Mouse (Mus musculus) midbrain, embryonic 12.5 days (tissue): ENCODE measurements around the gene Etnk1. TPM values are rescaled to one million over a fixed set of nuclear protein-coding genes. Genes with fewer than 3 reads are reported as not detected.

Source experiments
- ATAC-seq: fragments of 200-750 bp; cut with Nextera tagmentation; 2 replicates; pipeline ENCODE4 v1.8.0; 2017; ENCODE audit warnings: low read depth, moderate TSS enrichment, moderate library complexity; ENCODE audit not compliant: low FRiP score
- H3K27ac ChIP-seq: fragments of 300-500 bp; sonication (generic); replicated peaks from 2 replicates; pipeline ENCODE4 v1.5.1; 2016; ENCODE audit warnings: mild to moderate bottlenecking
- H3K27me3 ChIP-seq: fragments of 300-500 bp; sonication (generic); 2 replicates; pipeline ENCODE4 v1.6.1; 2016; ENCODE audit warnings: mild to moderate bottlenecking
- H3K36me3 ChIP-seq: fragments of 300-500 bp; sonication (generic); 2 replicates; pipeline ENCODE4 v1.6.1; 2016
- H3K4me1 ChIP-seq: fragments of 300-500 bp; sonication (generic); 2 replicates; pipeline ENCODE4 v1.6.1; 2016
- H3K4me2 ChIP-seq: fragments of 300-500 bp; sonication (generic); replicated peaks from 2 replicates; pipeline ENCODE4 v1.6.1; 2016; ENCODE audit warnings: mild to moderate bottlenecking, moderate library complexity
- H3K4me3 ChIP-seq: fragments of 300-500 bp; sonication (generic); 2 replicates; pipeline ENCODE4 v1.5.1; 2016; ENCODE audit warnings: mild to moderate bottlenecking
- H3K9ac ChIP-seq: fragments of 300-500 bp; sonication (generic); replicated peaks from 2 replicates; pipeline ENCODE4 v1.6.1; 2016; ENCODE audit warnings: mild to moderate bottlenecking, moderate library complexity
- H3K9me3 ChIP-seq: fragments of 300-500 bp; sonication (generic); 2 replicates; pipeline ENCODE4 v1.6.1; 2016; ENCODE audit warnings: mild to moderate bottlenecking
- WGBS: fragments of 180-500 bp; shearing (Covaris S2); methylation state at CpG from one replicate; pipeline ENCODE4 v1.1.7; 2016; 5-methylcytosine and 5-hydroxymethylcytosine counted together
- polyA plus RNA-seq: library from polyadenylated mRNA; unstranded; fragments of >200 nt; fragmentation: Nextera tagmentation; extraction: Ambion mirVana; gene quantifications from 2 replicates; pipeline ENCODE4 v1.2.1, GENCODE M21; 2016

Etnk1 gene
- polyA plus RNA-seq = 37.9 and 43.0 TPM in 2 replicates

DNA sequence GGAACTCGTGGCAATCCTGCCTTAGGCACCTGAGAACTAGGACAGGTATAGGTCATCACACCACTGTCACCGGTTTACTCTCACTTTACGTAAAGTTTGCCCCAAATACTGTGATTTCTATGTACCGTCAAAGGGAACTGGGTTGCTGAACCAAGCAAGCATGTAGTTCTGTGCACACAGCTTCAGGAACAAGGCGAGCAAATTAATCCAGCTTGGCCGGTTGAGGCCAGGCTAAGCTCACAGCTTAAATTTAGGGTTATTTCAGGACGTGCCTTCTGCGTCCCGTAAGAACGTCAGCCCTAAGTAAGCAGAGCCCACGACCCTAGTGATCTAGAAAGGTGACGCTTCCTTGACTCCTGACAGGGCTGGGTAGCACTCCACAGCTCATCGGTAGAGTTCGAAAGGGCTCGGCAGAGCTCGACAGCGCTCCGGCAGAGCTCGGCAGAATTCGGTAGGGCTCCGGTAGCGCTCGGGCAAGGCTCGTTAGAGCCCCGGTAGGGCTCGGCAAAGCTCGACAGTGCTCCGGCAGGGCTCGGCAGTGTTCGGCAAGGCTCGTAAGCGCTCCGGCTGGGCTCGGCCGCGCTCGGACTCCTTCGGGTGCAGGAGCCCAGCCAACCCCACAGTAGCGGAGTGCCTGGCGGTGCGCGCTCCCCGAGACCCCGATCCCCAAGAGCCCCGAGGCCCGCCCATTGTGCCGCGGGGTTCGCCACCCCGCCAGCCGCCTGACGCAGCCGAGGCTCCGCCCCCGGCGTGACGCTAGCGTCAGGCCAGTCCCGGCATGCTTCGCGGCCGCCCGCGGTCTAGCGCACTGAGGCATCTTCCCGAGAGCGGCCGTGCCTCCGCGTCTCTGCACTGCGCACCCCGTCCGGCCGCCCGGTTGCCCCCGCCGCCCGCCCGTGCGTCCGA, at the start of gene Etnk1:
Gene Etnk1 (plus strand): TSS at position 770 of the 906 bp plus-strand sequence.
- Histone ChIP-seq H3K27me3 (peaks cover 10% of the 10 kb centered on the region), H3K4me2 (peak within 1 kb of the TSS; percentile 77), H3K9ac (peak within 1 kb of the TSS; percentile 85), H3K4me1 (peaks cover 32% of the 10 kb centered on the region), H3K9me3 (no peaks in the 10 kb centered on the region), H3K4me3 (peak within 1 kb of the TSS; percentile 86), H3K27ac (peak within 1 kb of the TSS; percentile 92), H3K36me3 (no peaks in the 10 kb centered on the region)
- ATAC-seq = peak; percentile 97
- WGBS = 1% methylated on average over 81 of the region's 81 CpGs

DNA sequence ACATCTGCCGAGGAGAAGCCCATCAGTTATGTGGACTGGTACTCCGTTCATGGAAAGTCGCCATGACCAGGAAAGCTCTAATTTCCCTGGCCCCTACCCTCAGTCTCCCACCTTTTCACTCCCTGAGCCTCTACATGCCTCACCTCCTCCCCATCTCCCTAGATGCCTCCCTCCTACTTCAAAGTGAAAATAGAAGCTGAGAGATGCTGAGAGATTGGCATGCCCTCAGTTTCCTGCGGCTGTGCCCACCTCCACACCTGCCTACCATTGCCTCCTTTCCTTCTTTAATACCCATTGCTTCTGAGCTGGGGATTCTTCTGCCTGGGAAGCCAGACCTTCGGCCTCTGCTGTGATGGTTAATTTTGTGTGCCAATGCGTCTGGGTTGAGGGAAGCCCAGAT, 47.7 kb upstream of the Etnk1 start:
- Histone ChIP-seq H3K9ac (no peak overlapping the region), H3K36me3 (no peaks in the 10 kb centered on the region), H3K9me3 (no peaks in the 10 kb centered on the region), H3K4me2 (no peak overlapping the region), H3K27me3 (no peaks in the 10 kb centered on the region), H3K4me1 (no peaks in the 10 kb centered on the region), H3K4me3 (no peak overlapping the region), H3K27ac (no peak overlapping the region)
- WGBS = 90% methylated on average over 6 of the region's 6 CpGs
- ATAC-seq = no peak

DNA sequence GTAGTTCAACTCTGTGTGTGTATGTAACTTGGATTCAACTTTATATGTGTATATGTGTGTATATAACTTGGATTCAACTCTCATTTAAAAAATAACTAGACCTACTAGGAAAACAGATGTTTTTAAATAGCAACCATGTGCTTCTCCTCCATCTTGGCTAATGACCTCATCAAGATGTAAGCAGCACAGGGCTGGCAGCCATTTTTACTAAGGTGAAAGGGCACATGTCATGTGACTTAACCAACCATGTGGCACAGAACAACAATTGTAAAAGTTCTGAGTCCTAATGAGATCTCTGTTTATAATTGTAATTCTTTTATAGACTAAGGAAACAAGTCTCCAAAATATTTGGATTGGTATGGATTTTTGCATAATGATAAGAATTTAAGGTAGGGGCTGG, 41.3 kb upstream of the Etnk1 start:
- no peak overlapping the region for H3K27ac ChIP-seq
- H3K9me3 ChIP-seq = peaks cover 2% of the 10 kb centered on the region; the same call in 1 of the 2 replicates
- H3K4me3 ChIP-seq = no peak overlapping the region
- H3K9ac ChIP-seq = no peak overlapping the region
- no peak for ATAC-seq
- H3K36me3 ChIP-seq = no peaks in the 10 kb centered on the region
- H3K4me1 ChIP-seq = no peaks in the 10 kb centered on the region
- H3K27me3 ChIP-seq = no peaks in the 10 kb centered on the region
- no peak overlapping the region for H3K4me2 ChIP-seq

DNA sequence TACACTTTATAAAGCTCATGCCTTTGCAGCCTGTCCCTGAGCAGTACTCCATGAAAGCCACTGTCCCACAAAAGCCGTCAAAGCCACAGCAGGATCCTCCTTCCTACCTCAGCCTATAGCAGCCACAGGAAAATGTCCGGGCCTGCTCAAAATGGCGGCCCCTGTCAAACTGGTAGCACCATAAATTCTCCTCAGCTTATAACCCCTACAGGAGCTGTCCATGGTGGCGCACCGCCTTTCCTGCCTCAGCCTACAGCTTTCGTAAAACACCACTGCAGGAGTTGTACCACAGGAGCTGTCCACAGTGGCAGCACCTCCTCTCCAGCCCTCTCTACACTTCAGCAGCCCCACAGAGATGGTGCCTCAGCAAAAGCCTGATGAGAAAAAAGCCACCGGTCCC, 37.6 kb upstream of the Etnk1 start:
- no peaks in the 10 kb centered on the region for H3K4me1 ChIP-seq
- H3K9me3 ChIP-seq = peaks cover 5% of the 10 kb centered on the region; the same call in 1 of the 2 replicates
- H3K27me3 ChIP-seq = no peaks in the 10 kb centered on the region
- ATAC-seq = no peak
- H3K4me2 ChIP-seq = no peak overlapping the region
- H3K4me3 ChIP-seq = no peak overlapping the region
- WGBS = 90% methylated on average over 7 of the region's 7 CpGs
- no peaks in the 10 kb centered on the region for H3K36me3 ChIP-seq
- no peak overlapping the region for H3K9ac ChIP-seq
- no peak overlapping the region for H3K27ac ChIP-seq

DNA sequence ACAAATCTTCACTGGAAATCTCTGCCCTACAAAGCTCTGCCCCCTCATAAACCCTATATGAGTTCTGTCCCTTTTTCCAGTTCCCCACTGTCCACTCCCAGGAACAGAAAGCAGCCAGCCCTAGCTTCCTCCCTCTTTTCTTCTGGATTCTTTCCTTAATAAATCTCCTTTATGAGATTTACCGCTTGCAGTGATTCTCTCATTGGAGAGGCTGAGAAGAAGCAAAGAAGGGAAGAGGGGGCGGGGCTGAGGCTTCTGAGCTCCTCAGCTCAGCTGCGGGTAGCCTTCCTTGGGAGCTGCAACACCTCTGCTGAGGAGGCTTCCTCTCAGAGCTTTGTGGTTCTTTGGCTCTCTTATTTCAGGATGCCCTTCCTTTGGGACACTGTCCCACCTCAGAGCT, 37.1 kb upstream of the Etnk1 start:
- peaks cover 5% of the 10 kb centered on the region; the same call in 1 of the 2 replicates for H3K9me3 ChIP-seq
- H3K4me2 ChIP-seq = no peak overlapping the region
- H3K4me1 ChIP-seq = no peaks in the 10 kb centered on the region
- H3K27ac ChIP-seq = no peak overlapping the region
- no peaks in the 10 kb centered on the region for H3K36me3 ChIP-seq
- H3K9ac ChIP-seq = no peak overlapping the region
- 82% methylated on average over 3 of the region's 3 CpGs for WGBS
- ATAC-seq = no peak
- no peak overlapping the region for H3K4me3 ChIP-seq
- no peaks in the 10 kb centered on the region for H3K27me3 ChIP-seq

DNA sequence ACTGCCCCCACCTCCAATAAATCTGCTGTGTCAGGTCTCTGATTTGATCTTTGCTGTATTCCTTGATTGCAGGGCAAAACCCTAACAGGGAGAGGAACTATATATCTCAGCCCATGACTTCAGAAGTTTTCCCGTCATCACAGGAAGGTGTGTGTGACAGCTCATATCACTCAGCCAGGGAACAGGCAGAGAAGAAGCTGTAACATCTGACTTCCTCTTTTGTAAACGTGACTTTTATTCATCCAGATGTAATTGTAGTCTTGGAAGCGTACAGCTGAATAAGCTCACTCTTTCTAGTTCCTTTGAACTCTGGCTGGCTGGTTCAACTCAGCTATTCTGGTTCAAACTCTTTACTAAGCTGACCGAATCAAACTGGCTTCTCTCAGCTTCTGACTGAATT, 36.6 kb upstream of the Etnk1 start:
- no peaks in the 10 kb centered on the region for H3K4me1 ChIP-seq
- ATAC-seq = no peak
- no peak overlapping the region for H3K27ac ChIP-seq
- H3K9me3 ChIP-seq = peaks cover 5% of the 10 kb centered on the region; the same call in 1 of the 2 replicates
- H3K9ac ChIP-seq = no peak overlapping the region
- H3K27me3 ChIP-seq = no peaks in the 10 kb centered on the region
- no peaks in the 10 kb centered on the region for H3K36me3 ChIP-seq
- 83% methylated on average over 4 of the region's 4 CpGs for whole genome bisulfite sequencing
- no peak overlapping the region for H3K4me3 ChIP-seq
- H3K4me2 ChIP-seq = no peak overlapping the region

DNA sequence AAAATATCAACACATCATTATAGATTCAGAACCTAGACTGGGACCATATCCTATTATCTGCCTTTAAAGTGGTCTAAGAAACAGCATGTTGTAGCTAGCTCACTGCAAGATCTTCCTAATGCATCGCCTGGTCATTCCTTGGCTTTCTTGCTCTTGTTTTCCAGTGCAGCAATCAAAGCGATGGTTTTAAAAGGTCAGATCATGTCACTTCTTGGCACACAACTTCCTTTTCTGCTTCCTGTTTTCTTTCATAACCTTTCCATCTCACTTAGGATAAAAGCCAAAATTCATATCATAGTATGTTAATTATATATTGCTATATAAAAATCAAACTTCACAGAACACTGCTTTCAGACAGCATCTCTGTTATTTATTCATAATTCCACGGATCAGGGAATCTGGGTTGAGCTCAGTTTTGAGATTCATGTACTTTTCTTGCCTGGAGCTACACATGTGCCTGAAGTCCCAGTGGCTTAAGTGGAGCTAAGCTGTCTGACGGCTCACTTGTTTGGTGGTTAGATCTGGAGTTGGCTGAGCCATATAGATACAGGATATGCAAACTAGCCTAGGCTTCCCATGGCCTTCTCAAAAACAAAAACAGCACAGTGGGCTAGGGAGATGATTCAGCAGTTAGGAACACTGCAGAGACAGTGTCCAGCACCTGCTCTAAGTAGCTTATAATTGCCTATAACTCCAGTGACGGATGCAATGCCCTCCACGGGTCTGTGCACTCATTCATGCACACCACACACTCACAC, 34.9 kb upstream of the Etnk1 start:
- WGBS = 80% methylated on average over 6 of the region's 6 CpGs
- H3K4me3 ChIP-seq = no peak overlapping the region
- no peak overlapping the region for H3K4me2 ChIP-seq
- H3K4me1 ChIP-seq = no peaks in the 10 kb centered on the region
- no peak for ATAC-seq
- H3K9ac ChIP-seq = no peak overlapping the region
- H3K9me3 ChIP-seq = peaks cover 5% of the 10 kb centered on the region; the same call in 1 of the 2 replicates
- no peaks in the 10 kb centered on the region for H3K36me3 ChIP-seq
- no peak overlapping the region for H3K27ac ChIP-seq
- H3K27me3 ChIP-seq = no peaks in the 10 kb centered on the region

DNA sequence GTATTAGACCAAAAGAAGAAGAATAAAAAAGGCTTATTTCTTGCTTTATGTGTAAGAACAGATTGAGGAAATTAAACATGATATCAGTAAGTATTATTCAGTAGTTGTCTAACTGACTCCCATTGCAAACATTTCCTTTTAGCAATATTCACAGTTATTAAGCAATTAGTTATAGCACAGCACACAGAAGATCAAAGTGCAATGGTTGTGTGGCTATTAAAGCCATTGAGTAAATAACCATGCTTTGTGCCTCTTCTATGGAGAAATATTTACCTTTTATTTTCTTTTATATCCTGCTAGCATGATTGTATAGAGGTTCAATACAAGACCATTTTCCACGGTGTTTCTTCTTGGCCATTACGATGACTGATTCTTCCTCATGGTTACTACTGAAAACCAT, 33.9 kb upstream of the Etnk1 start:
- no peaks in the 10 kb centered on the region for H3K36me3 ChIP-seq
- 86% methylated on average over 2 of the region's 2 CpGs for WGBS

DNA sequence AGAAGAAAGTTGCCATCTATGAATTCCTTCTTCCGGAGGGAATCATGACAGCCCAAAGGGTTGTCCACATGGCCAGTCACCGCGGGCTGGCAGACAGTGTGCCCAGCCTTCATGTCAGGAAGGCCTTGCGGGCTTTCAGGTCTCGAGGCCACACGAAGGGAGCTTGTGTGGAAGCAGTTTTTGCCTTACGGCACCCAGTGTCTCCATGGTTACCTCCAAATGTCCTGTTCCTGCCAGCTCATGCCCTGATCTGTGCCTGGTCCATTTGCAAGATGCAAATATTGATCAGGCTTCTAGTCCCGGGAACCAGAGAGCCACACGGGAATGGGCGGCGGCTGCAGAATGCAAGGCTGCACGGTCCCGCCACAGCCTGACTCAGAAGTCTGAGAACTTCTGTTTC, 31.9 kb upstream of the Etnk1 start:
- no peak overlapping the region for H3K27ac ChIP-seq
- no peak overlapping the region for H3K9ac ChIP-seq
- no peak for ATAC-seq
- no peak overlapping the region for H3K4me2 ChIP-seq
- no peaks in the 10 kb centered on the region for H3K4me1 ChIP-seq
- H3K27me3 ChIP-seq = no peaks in the 10 kb centered on the region; the same call in 1 of the 2 replicates
- no peak overlapping the region for H3K4me3 ChIP-seq
- H3K36me3 ChIP-seq = no peaks in the 10 kb centered on the region
- peaks cover 5% of the 10 kb centered on the region; the same call in 1 of the 2 replicates for H3K9me3 ChIP-seq
- 88% methylated on average over 13 of the region's 13 CpGs for WGBS

More for the DNA sequence above, 33.9 kb upstream of the Etnk1 start:
- Histone ChIP-seq H3K9me3 (peaks cover 5% of the 10 kb centered on the region; the same call in 1 of the 2 replicates), H3K27me3 (no peaks in the 10 kb centered on the region), H3K4me3 (no peak overlapping the region), H3K27ac (no peak overlapping the region), H3K4me2 (no peak overlapping the region), H3K9ac (no peak overlapping the region), H3K4me1 (no peaks in the 10 kb centered on the region)
- ATAC-seq = no peak

DNA sequence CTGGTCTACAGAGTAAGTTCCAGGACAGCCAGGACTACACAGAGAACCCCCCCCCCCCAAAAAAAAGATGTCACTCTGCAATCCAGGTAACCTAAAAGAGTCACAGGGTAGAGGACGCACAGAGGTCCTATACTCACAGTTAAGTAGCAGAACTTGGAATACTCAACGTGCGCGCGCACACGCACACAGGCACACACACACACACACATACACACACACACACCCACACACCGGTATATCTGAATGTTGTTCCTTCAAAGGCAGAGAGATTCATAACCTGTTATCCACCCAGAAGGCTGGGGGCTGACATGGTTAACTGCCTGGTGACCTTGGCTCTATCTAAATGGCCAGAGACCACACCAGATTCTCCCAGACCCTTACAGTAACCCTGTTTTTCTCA, 30.3 kb upstream of the Etnk1 start:
- H3K4me1 ChIP-seq = no peaks in the 10 kb centered on the region
- H3K27me3 ChIP-seq = no peaks in the 10 kb centered on the region; the same call in 1 of the 2 replicates
- no peaks in the 10 kb centered on the region for H3K36me3 ChIP-seq
- H3K27ac ChIP-seq = no peak overlapping the region
- H3K9me3 ChIP-seq = no peaks in the 10 kb centered on the region
- H3K9ac ChIP-seq = no peak overlapping the region
- H3K4me2 ChIP-seq = no peak overlapping the region
- WGBS = 96% methylated on average over 7 of the region's 7 CpGs
- no peak overlapping the region for H3K4me3 ChIP-seq
- no peak for ATAC-seq

DNA sequence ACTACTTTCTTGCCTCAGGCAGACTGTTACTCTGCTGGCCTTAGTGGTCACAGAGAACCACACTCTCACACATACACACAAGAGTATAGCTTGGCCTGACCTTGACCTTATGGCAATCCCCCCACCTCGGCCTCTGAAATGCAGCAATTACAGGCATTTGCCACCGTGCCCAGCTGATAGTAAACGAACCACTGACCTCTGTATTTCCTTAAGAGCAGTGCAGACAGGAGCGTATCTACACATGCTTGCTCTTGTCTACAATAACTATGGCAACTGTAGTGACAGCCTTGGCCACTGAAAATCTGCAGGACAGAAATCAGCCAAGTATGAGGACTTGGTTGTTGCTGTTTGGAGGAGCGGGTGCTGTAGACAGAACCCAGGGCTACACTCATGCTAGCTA, 29.7 kb upstream of the Etnk1 start:
- no peaks in the 10 kb centered on the region for H3K36me3 ChIP-seq
- H3K4me3 ChIP-seq = no peak overlapping the region
- H3K27me3 ChIP-seq = no peaks in the 10 kb centered on the region; the same call in 1 of the 2 replicates
- no peaks in the 10 kb centered on the region for H3K4me1 ChIP-seq
- no peak overlapping the region for H3K4me2 ChIP-seq
- 73% methylated on average over 5 of the region's 5 CpGs for WGBS
- ATAC-seq = no peak
- no peak overlapping the region for H3K27ac ChIP-seq
- H3K9ac ChIP-seq = no peak overlapping the region
- H3K9me3 ChIP-seq = no peaks in the 10 kb centered on the region

DNA sequence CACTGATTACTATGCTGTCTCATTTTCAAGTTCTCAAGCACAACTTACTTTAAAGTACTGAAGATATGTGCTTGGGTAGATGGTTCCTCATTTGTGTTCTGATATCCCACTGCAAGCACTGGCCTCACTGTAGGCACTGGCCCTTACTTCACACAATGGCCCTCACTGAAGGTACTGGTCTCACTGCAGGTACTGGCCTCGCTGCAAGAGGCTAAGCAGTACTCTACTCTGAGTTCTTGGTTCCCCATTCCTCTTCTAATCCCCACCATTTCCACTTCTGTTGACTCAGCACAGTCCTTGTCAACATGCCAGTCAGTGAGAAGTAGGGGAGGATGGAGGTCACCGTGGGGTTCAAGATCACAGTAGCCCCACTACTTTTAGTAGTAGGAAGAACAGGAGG, 27.6 kb upstream of the Etnk1 start:
- no peak overlapping the region for H3K4me3 ChIP-seq
- H3K9me3 ChIP-seq = no peaks in the 10 kb centered on the region
- 0 out of 2 replicates have a peak, but pooled peaks cover 3% of the 10 kb centered on the region for H3K4me1 ChIP-seq
- no peak overlapping the region for H3K9ac ChIP-seq
- H3K27me3 ChIP-seq = peaks cover 8% of the 10 kb centered on the region
- H3K27ac ChIP-seq = no peak overlapping the region
- no peak overlapping the region for H3K4me2 ChIP-seq
- no peak for ATAC-seq
- WGBS = 95% methylated on average over 2 of the region's 2 CpGs
- H3K36me3 ChIP-seq = no peaks in the 10 kb centered on the region
